ENCODE assay signal across 8 mouse cellular contexts in the genomic region with DNA sequence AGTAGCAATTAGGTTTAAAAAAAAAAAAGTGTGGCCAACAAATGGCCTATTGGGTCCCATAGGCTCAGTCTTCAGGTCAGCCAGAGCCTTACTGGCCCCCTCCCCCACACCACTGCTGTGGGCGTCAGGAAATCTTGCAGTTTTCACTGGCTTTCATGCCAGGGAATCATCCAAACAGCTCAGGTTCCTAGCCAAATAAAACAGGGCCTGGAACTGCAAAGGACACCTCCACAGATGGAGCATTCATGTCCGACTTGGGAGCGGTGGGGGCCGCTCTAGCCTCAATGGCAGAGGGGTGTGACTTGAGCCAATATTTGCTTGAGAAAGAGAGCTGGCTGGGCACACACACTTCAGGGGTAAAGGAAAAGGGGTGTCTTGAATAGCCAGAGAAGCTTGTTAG. TPM values are rescaled to one million over a fixed set of nuclear protein-coding genes. Genes with fewer than 3 reads are reported as not detected.
DNase-seq lines count a peak whose midpoint lies in the region; ATAC-seq lines count a peak whose summit lies in the region.

No protein-coding gene starts in this region.

- peak overlapping the region; percentile 2; the same call in 1 of the 2 replicates for H3K4me2 ChIP-seq in heart, embryonic 13.5 days
- no peak overlapping the region for H3K4me2 ChIP-seq in hindbrain, embryonic 13.5 days
- H3K4me2 ChIP-seq in lung, embryonic 16.5 days (ENCODE audit: low read depth, low read length): no peak overlapping the region

- peaks cover 13% of the 10 kb centered on the region for H3K27me3 ChIP-seq in heart, embryonic 13.5 days (replicated peaks)
- H3K27me3 ChIP-seq in hindbrain, embryonic 13.5 days: no peaks in the 10 kb centered on the region
- H3K27me3 ChIP-seq in lung, embryonic 16.5 days (ENCODE audit: control insufficient read depth, insufficient read depth, low read depth, low read length): no peaks in the 10 kb centered on the region

- H3K36me3 ChIP-seq in heart, embryonic 13.5 days: no peaks in the 10 kb centered on the region
- H3K36me3 ChIP-seq in hindbrain, embryonic 13.5 days: no peaks in the 10 kb centered on the region
- H3K36me3 ChIP-seq in lung, embryonic 16.5 days (ENCODE audit: control insufficient read depth, insufficient read depth, low read length): no peaks in the 10 kb centered on the region

- no peak overlapping the region for H3K4me3 ChIP-seq in heart, embryonic 13.5 days
- no peak overlapping the region for H3K4me3 ChIP-seq in hindbrain, embryonic 13.5 days
- no peak overlapping the region for H3K4me3 ChIP-seq in lung, embryonic 16.5 days (ENCODE audit: low read length)

- no peak for DNase-seq in heart, postnatal 25 days (ENCODE audit: low spot score)
- peak; percentile 20 for DNase-seq in embryo, embryonic 10.5 days (ENCODE audit: low spot score)
- DNase-seq in retina, postnatal 1 day: no peak
- DNase-seq in ovary, postnatal 14 days (ENCODE audit: low spot score): no peak

- H3K27ac ChIP-seq in heart, embryonic 13.5 days (replicated peaks): peak overlapping the region; percentile 61
- H3K27ac ChIP-seq in hindbrain, embryonic 13.5 days: peak overlapping the region; percentile 70
- H3K27ac ChIP-seq in lung, embryonic 16.5 days (ENCODE audit: low read length): peak overlapping the region; percentile 95

- no peak for ATAC-seq in heart, embryonic 13.5 days (ENCODE audit: extremely low read depth, insufficient number of reproducible peaks, low FRiP score, low TSS enrichment)
- peak; percentile 82 for ATAC-seq in hindbrain, embryonic 13.5 days (ENCODE audit: low FRiP score)
- peak; percentile 82 for ATAC-seq in lung, embryonic 16.5 days (ENCODE audit: low read depth)
- no peak for ATAC-seq in activated CD4-positive, CD25-positive, alpha-beta regulatory T cell, adult 4 months

- intact Hi-C loops in heart, postnatal 25 days (cut with DNase I): no loop called here

- peaks cover 37% of the 10 kb centered on the region for H3K4me1 ChIP-seq in heart, embryonic 13.5 days
- H3K4me1 ChIP-seq in hindbrain, embryonic 13.5 days (replicated peaks): peaks cover 10% of the 10 kb centered on the region
- peaks cover 50% of the 10 kb centered on the region for H3K4me1 ChIP-seq in lung, embryonic 16.5 days (replicated peaks; ENCODE audit: control insufficient read depth, insufficient read depth, low read length)

- WGBS in heart, embryonic 13.5 days: 53% methylated on average over 4 of the region's 4 CpGs
- 66% methylated on average over 4 of the region's 4 CpGs for WGBS in hindbrain, embryonic 13.5 days
- 44% methylated on average over 4 of the region's 4 CpGs for WGBS in lung, embryonic 16.5 days

- H3K9ac ChIP-seq in heart, embryonic 13.5 days: 0 out of 2 replicates have a peak overlapping the region, but pooled peaks have one; percentile 24
- no peak overlapping the region for H3K9ac ChIP-seq in hindbrain, embryonic 13.5 days
- no peak overlapping the region for H3K9ac ChIP-seq in lung, embryonic 16.5 days (ENCODE audit: low read length)

- no peaks in the 10 kb centered on the region for H3K9me3 ChIP-seq in heart, embryonic 13.5 days
- no peaks in the 10 kb centered on the region for H3K9me3 ChIP-seq in hindbrain, embryonic 13.5 days
- no peaks in the 10 kb centered on the region for H3K9me3 ChIP-seq in lung, embryonic 16.5 days (ENCODE audit: control insufficient read depth, low read length)

RNA-seq across cellular contexts. Expression of a gene that starts 20.5 kb away (rescaled TPM):
- polyA plus RNA-seq in heart, embryonic 13.5 days (2015; fragmentation: Nextera tagmentation; extraction: Ambion mirVana): 16.0 and 19.0 TPM in 2 replicates
- total RNA-seq in heart, postnatal 25 days (2021): 1 to 10 TPM; 7.6 to 8.4 TPM
- 57.0 and 59.6 TPM in 2 replicates for polyA plus RNA-seq in hindbrain, embryonic 13.5 days (2015; fragmentation: Nextera tagmentation; extraction: Ambion mirVana)
- polyA plus RNA-seq in lung, embryonic 16.5 days (2015; fragmentation: Nextera tagmentation; extraction: Ambion mirVana): 119 and 140 TPM in 2 replicates
- 10 to 100 TPM; 22.3 to 28.0 TPM for polyA plus RNA-seq in activated CD4-positive, CD25-positive, alpha-beta regulatory T cell, adult 4 months (2017; shearing (Covaris generic))

Comparison
In these comparisons a context has a peak if more than half of its experiments do, and no peak if none do; other contexts are left out.
1. ATAC-seq: peak in hindbrain, embryonic 13.5 days (single experiment) and lung, embryonic 16.5 days (single experiment); none in heart, embryonic 13.5 days (single experiment) and activated CD4-positive, CD25-positive, alpha-beta regulatory T cell, adult 4 months (single experiment).
2. Peak in every context shown above with its lines, with median percentiles within 50 percentile points of each other: H3K27ac ChIP-seq.